Mouse (Mus musculus) kidney, postnatal 0 days (tissue): ENCODE results near the gene Fstl3. TPM values are rescaled to one million over a fixed set of nuclear protein-coding genes. Genes with fewer than 3 reads are reported as not detected.

Experiments
- ATAC-seq: fragments of 200-750 bp; cut with Nextera tagmentation; replicated peaks from 2 replicates; pipeline ENCODE4 v1.8.0; 2017; ENCODE audit warnings: low read depth, moderate number of reproducible peaks, moderate TSS enrichment, moderate library complexity; ENCODE audit not compliant: low FRiP score
- DNase-seq: peaks from one replicate; pipeline ENCODE4 v3.0.0-alpha.2; 2016; ENCODE audit warnings: low spot score
- H3K27ac ChIP-seq: fragments of 300-500 bp; sonication (generic); 2 replicates; pipeline ENCODE4 v1.5.1; 2014; ENCODE audit warnings: mild to moderate bottlenecking
- H3K27me3 ChIP-seq: fragments of 300-500 bp; sonication (generic); 2 replicates; pipeline ENCODE4 v1.6.1; 2014; ENCODE audit warnings: low read length, mixed read lengths; ENCODE audit not compliant: insufficient read depth
- H3K36me3 ChIP-seq: fragments of 300-500 bp; sonication (generic); 2 replicates; pipeline ENCODE4 v1.6.1; 2014; ENCODE audit warnings: low read length, mixed read lengths; ENCODE audit not compliant: insufficient read depth
- H3K4me1 ChIP-seq: fragments of 300-500 bp; sonication (generic); replicated peaks from 2 replicates; pipeline ENCODE4 v1.6.1; 2014; ENCODE audit warnings: antibody characterized with exemption, low read length, mixed read lengths; ENCODE audit not compliant: insufficient read depth
- H3K4me2 ChIP-seq: fragments of 300-500 bp; sonication (generic); 2 replicates; pipeline ENCODE4 v1.6.1; 2014; ENCODE audit warnings: mild to moderate bottlenecking, low read length, moderate library complexity, mixed read lengths
- H3K4me3 ChIP-seq: fragments of 300-500 bp; sonication (generic); replicated peaks from 2 replicates; pipeline ENCODE4 v1.5.1; 2014; ENCODE audit warnings: low read depth, low read length
- H3K9ac ChIP-seq: fragments of 300-500 bp; sonication (generic); 2 replicates; pipeline ENCODE4 v1.6.1; 2014; ENCODE audit warnings: low read depth, low read length
- H3K9me3 ChIP-seq: fragments of 300-500 bp; sonication (generic); replicated peaks from 2 replicates; pipeline ENCODE4 v1.6.1; 2016; ENCODE audit warnings: low read length, inconsistent platforms, mixed read lengths
- CTCF ChIP-seq: IDR thresholded peaks from 2 replicates; pipeline ENCODE4 v1.5.1; 2016; ENCODE audit warnings: antibody characterized with exemption, low read depth, mild to moderate bottlenecking, moderate library complexity
- WGBS: fragments of 180-500 bp; shearing (Covaris S2); extraction: QIAGEN DNeasy Blood & Tissue Kit; methylation state at CpG from one replicate; pipeline ENCODE4 v1.1.7; 2014; 5-methylcytosine and 5-hydroxymethylcytosine counted together
- polyA plus RNA-seq: library from polyadenylated mRNA; unstranded; fragments of >200 nt; fragmentation: Nextera tagmentation; extraction: Ambion mirVana; gene quantifications from 2 replicates; pipeline ENCODE4 v1.2.1, GENCODE M21; 2015

Fstl3 gene
- polyA plus RNA-seq, 1 experiment from 2014 or later, result 32.9 TPM

DNA sequence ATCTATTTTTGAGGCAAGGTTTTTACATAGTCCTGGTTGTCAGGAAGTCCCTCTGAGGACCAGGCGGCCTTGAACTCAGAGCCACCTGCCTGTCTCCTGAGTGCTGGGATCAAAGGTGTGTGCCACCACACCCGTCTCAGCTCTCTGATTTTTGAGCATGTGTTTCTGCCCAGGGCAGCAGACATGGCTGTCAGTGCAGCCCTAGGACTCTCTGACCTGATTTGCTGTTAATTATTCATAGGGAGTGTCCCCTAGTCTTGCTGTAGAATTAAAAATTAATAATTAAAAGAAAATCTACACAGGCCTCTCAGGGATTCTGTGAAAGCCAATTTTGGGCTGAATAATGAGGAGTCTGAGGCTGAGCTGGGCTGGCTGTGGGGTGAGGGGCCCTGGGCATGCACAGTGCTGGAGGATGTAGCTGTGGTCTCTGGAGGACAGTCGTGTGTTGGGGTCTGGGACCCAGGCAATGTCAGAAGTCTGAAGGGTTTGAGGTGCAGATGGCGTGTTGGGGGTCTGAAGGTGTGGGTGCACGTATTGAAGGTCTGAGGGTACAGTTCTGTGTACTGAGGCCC, 37.3 kb downstream of the Fstl3 start:
- no peak for TF ChIP-seq CTCF
- peaks cover 23% of the 10 kb centered on the region for H3K36me3 ChIP-seq
- peak overlapping the region; percentile 26; the same call in 1 of the 2 replicates for H3K4me2 ChIP-seq
- DNase-seq (peak; percentile 38), ATAC-seq (peak; percentile 73)
- H3K27ac ChIP-seq, result peak overlapping the region; percentile 92
- no peaks in the 10 kb centered on the region for H3K9me3 ChIP-seq
- no peak overlapping the region for H3K9ac ChIP-seq
- WGBS, result 66% methylated on average over 5 of the region's 5 CpGs
- H3K27me3 ChIP-seq, result no peaks in the 10 kb centered on the region
- 0 out of 2 replicates have a peak, but pooled peaks cover 5% of the 10 kb centered on the region for H3K4me1 ChIP-seq
- no peak overlapping the region for H3K4me3 ChIP-seq

DNA sequence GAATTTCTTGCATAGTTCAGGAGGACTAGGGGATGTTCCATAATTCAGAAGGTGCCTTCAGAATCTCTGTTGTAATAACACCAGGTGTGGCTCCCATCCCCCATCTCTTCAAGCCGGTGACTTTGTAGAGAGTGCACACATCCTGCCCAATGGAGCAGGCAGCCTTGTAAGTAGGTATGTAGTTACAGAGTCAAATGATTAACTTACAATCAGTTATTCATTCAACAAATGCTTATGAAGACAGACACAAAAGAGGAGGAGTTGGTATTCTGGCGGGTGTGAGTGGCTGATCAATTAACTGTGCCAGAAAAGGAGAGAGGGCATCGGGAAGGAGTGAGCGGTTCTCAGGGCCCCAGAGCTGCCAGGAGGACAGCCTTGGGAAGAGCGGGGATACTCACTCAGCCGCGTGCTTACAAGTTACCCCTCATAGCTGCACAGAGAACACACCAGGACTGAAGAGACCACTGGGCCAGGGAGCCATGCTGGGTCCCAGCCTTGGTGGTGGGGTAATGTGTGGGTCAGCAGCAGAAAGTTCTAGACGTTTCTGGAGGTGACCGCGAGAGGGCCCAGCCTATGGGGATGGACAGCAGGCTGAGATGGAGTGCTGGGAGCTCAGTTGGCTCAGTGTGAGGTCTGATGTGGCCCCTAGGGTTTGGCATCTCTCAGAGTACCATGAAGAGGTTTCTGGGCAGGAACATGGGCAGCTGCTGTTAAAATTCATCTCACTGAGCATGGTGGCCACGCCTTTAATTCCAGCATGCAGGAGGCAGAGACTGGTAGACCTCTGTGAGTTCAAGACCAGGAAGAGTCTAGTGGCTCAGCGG, 38.8 kb downstream of the Fstl3 start:
- TF ChIP-seq CTCF, result no peak
- peak; percentile 69 for DNase-seq

GRCm38 (mm10) chr10:79817111-79817510, 40.0 kb downstream of the Fstl3 start:
- ATAC-seq, result no peak
- Histone ChIP-seq H3K27me3 (no peaks in the 10 kb centered on the region), H3K4me1 (peaks cover 10% of the 10 kb centered on the region), H3K4me2 (peak overlapping the region; percentile 13; the same call in 1 of the 2 replicates), H3K9me3 (no peaks in the 10 kb centered on the region), H3K36me3 (peaks cover 14% of the 10 kb centered on the region; the same call in 1 of the 2 replicates), H3K27ac (peak overlapping the region; percentile 86; the same call in 1 of the 2 replicates), H3K4me3 (no peak overlapping the region), H3K9ac (no peak overlapping the region)
- no peak for DNase-seq
- peak; percentile 73 for TF ChIP-seq CTCF
- WGBS, result 74% methylated on average over 2 of the region's 2 CpGs

More for the DNA sequence above, 38.8 kb downstream of the Fstl3 start:
- Histone ChIP-seq H3K27me3 (no peaks in the 10 kb centered on the region), H3K36me3 (peaks cover 22% of the 10 kb centered on the region; the same call in 1 of the 2 replicates), H3K4me2 (0 out of 2 replicates have a peak overlapping the region, but pooled peaks have one; percentile 13), H3K9ac (0 out of 2 replicates have a peak overlapping the region, but pooled peaks have one; percentile 8), H3K4me1 (0 out of 2 replicates have a peak, but pooled peaks cover 10% of the 10 kb centered on the region), H3K4me3 (no peak overlapping the region), H3K9me3 (no peaks in the 10 kb centered on the region), H3K27ac (peak overlapping the region; percentile 92)
- 67% methylated on average over 12 of the region's 12 CpGs for WGBS
- ATAC-seq, result peak; percentile 68

DNA sequence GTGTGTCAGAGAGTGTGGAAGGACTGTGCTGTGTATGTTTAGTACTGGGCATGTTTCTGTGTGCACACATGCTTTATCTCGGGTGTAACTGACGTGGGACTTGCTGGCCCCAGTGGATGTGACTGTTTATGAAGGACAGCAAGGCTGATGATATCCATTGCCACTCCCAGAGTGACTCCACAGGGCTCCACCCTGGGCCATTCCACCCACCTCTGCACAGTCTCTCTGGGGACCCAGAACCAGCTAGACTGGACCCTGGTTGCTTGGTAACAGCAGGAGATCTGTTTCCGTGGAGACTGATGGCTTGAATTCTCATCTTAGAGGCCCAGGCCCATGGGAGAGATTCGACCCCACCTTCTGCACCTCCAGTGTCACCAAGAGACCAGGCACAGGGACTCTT, 41.2 kb downstream of the Fstl3 start:
- DNase-seq (no peak), ATAC-seq (no peak)
- no peak overlapping the region for H3K4me3 ChIP-seq

DNA sequence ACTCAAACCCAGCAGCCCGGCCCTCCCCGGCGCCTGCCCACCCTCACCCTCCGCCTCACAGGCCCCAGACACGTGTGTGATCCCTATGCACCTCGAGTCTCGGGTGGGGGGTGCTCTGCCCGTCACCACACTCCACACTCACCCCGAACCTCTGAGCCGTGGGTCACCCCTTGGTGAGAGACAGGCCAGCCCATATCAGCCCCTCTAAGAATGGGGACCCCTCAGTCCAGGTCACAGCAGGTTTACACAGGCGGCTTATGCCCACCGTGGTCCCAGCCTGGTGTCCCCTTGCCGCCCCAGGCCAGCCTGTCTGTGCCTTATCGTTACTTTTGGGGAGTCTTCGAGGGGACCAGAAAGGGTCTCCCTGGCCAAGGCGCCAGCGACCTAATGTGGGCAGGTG, 42.5 kb downstream of the Fstl3 start:
- no peak for TF ChIP-seq CTCF
- DNase-seq, result no peak
- H3K9me3 ChIP-seq, result no peaks in the 10 kb centered on the region
- no peak overlapping the region for H3K9ac ChIP-seq
- H3K36me3 ChIP-seq, result peaks cover 14% of the 10 kb centered on the region; the same call in 1 of the 2 replicates
- no peak overlapping the region for H3K4me3 ChIP-seq
- no peaks in the 10 kb centered on the region for H3K27me3 ChIP-seq
- no peak overlapping the region for H3K4me2 ChIP-seq
- 91% methylated on average over 17 of the region's 17 CpGs for WGBS
- no peak overlapping the region for H3K27ac ChIP-seq
- ATAC-seq, result no peak
- H3K4me1 ChIP-seq, result peaks cover 29% of the 10 kb centered on the region

More for the DNA sequence above, 41.2 kb downstream of the Fstl3 start:
- Histone ChIP-seq H3K36me3 (peaks cover 14% of the 10 kb centered on the region; the same call in 1 of the 2 replicates), H3K27me3 (no peaks in the 10 kb centered on the region), H3K9me3 (no peaks in the 10 kb centered on the region), H3K4me2 (no peak overlapping the region), H3K27ac (0 out of 2 replicates have a peak overlapping the region, but pooled peaks have one; percentile 6), H3K4me1 (peaks cover 21% of the 10 kb centered on the region), H3K9ac (no peak overlapping the region)
- 71% methylated on average over 4 of the region's 4 CpGs for WGBS
- no peak for TF ChIP-seq CTCF

- H3K27ac ChIP-seq, result peak overlapping the region; percentile 69
These were observed 43.2 kb downstream of the Fstl3 start for GRCm38 (mm10) chr10:79820277-79820676.

More at GRCm38 (mm10) chr10:79820277-79820676, 43.2 kb downstream of the Fstl3 start:
- WGBS, result 69% methylated on average over 8 of the region's 8 CpGs
- peaks cover 14% of the 10 kb centered on the region; the same call in 1 of the 2 replicates for H3K36me3 ChIP-seq
- H3K27me3 ChIP-seq, result no peaks in the 10 kb centered on the region
- no peak overlapping the region; the same call in 1 of the 2 replicates for H3K9ac ChIP-seq
- no peaks in the 10 kb centered on the region for H3K9me3 ChIP-seq
- ATAC-seq (no peak), DNase-seq (no peak)
- no peak overlapping the region for H3K4me2 ChIP-seq
- no peak overlapping the region for H3K4me3 ChIP-seq
- no peak for TF ChIP-seq CTCF
- H3K4me1 ChIP-seq, result peaks cover 26% of the 10 kb centered on the region
